ENCODE assay signal across 22 mouse cellular contexts in genomic region chr9:96159047-96159446, GRCm38 (mm10). TPM values are rescaled to one million over a fixed set of nuclear protein-coding genes. Genes with fewer than 3 reads are reported as not detected.
A peak's percentile ranks its signal among the peaks of the same experiment; 100 is the strongest.
DNase-seq lines count a peak whose midpoint lies in the region; ATAC-seq lines count a peak whose summit lies in the region.
"Had no signal": no experiment of that assay in that cellular context is flagged by ENCODE, and none has a peak within 500 bp of the region (broad histone marks: within the 10 kb centered on the region; RNA-seq: fewer than 3 reads in every experiment).

No protein-coding gene starts in this region.

- no peak for ATAC-seq in heart, embryonic 13.5 days (ENCODE audit: extremely low read depth, insufficient number of reproducible peaks, low FRiP score, low TSS enrichment)
- ATAC-seq in kidney, embryonic 15.5 days (replicated peaks; ENCODE audit: low FRiP score): no peak
- ATAC-seq in kidney, embryonic 16.5 days (ENCODE audit: low FRiP score, low TSS enrichment): no peak
- ATAC-seq: forebrain, embryonic 13.5 days; intestine, postnatal 0 days; Patski had no signal

- peak; percentile 34 for DNase-seq in adrenal gland, adult 2 months
- DNase-seq in adrenal gland, adult 8-10 months: no peak
- DNase-seq in heart, postnatal 10 days: no peak
- peak; percentile 26 for DNase-seq in 416B (ENCODE audit: low read depth)
- DNase-seq: cerebellum, adult 11 months; cerebellum, adult 9-10 months; cerebellum, postnatal 36 days; gastrocnemius, postnatal 14 days; lung, embryonic 14.5 days; lung, postnatal 14 days; midbrain, embryonic 14.5 days had no signal

- intact Hi-C loops in heart, postnatal 10 days (cut with DNase I): no loop called here

- peaks cover 30% of the 10 kb centered on the region for H3K36me3 ChIP-seq in heart, embryonic 13.5 days
- peaks cover 9% of the 10 kb centered on the region; the same call in 1 of the 2 replicates for H3K36me3 ChIP-seq in kidney, embryonic 15.5 days
- peaks cover 7% of the 10 kb centered on the region; the same call in 1 of the 2 replicates for H3K36me3 ChIP-seq in kidney, embryonic 16.5 days (ENCODE audit: insufficient read depth, low read length)
- H3K36me3 ChIP-seq: liver, embryonic 15.5 days had no signal

- H3K4me1 ChIP-seq in heart, embryonic 13.5 days: peaks cover 14% of the 10 kb centered on the region; the same call in 1 of the 2 replicates
- 0 out of 2 replicates have a peak, but pooled peaks cover 10% of the 10 kb centered on the region for H3K4me1 ChIP-seq in kidney, embryonic 15.5 days
- H3K4me1 ChIP-seq in kidney, embryonic 16.5 days (ENCODE audit: insufficient read depth, low read length): peaks cover 6% of the 10 kb centered on the region; the same call in 1 of the 2 replicates
- H3K4me1 ChIP-seq: forebrain, embryonic 13.5 days; limb, embryonic 12.5 days; liver, embryonic 15.5 days had no signal

- no peaks in the 10 kb centered on the region for H3K27me3 ChIP-seq in heart, embryonic 13.5 days (replicated peaks)
- H3K27me3 ChIP-seq in kidney, embryonic 15.5 days: no peaks in the 10 kb centered on the region
- H3K27me3 ChIP-seq in kidney, embryonic 16.5 days (ENCODE audit: insufficient read depth, low read length): no peaks in the 10 kb centered on the region
- H3K27me3 ChIP-seq: forebrain, embryonic 13.5 days; limb, embryonic 12.5 days; liver, embryonic 15.5 days; Patski had no signal

- H3K9ac ChIP-seq in heart, embryonic 13.5 days: no peak overlapping the region
- H3K9ac ChIP-seq in kidney, embryonic 15.5 days: no peak overlapping the region
- no peak overlapping the region for H3K9ac ChIP-seq in kidney, embryonic 16.5 days (replicated peaks; ENCODE audit: low read length)
- H3K9ac ChIP-seq: forebrain, embryonic 13.5 days; hindbrain, embryonic 14.5 days; limb, embryonic 12.5 days; liver, embryonic 15.5 days; lung, embryonic 14.5 days had no signal

- WGBS in heart, embryonic 13.5 days: 65% methylated on average over 3 of the region's 3 CpGs
- WGBS in kidney, embryonic 15.5 days: 47% methylated on average over 3 of the region's 3 CpGs
- WGBS in kidney, embryonic 16.5 days: 48% methylated on average over 3 of the region's 3 CpGs

- no peak overlapping the region for H3K4me2 ChIP-seq in heart, embryonic 13.5 days
- H3K4me2 ChIP-seq in kidney, embryonic 15.5 days: no peak overlapping the region
- H3K4me2 ChIP-seq in kidney, embryonic 16.5 days (replicated peaks; ENCODE audit: low read depth, low read length): no peak overlapping the region
- H3K4me2 ChIP-seq: forebrain, embryonic 13.5 days; hindbrain, embryonic 14.5 days; limb, embryonic 12.5 days; liver, embryonic 15.5 days; lung, embryonic 14.5 days had no signal

- H3K4me3 ChIP-seq in heart, embryonic 13.5 days: no peak overlapping the region
- H3K4me3 ChIP-seq in kidney, embryonic 15.5 days (replicated peaks): no peak overlapping the region
- H3K4me3 ChIP-seq in kidney, embryonic 16.5 days (ENCODE audit: low read length): no peak overlapping the region
- H3K4me3 ChIP-seq: forebrain, embryonic 13.5 days; layer of hippocampus, adult 2 months; left cerebral cortex, adult 2 months; limb, embryonic 12.5 days; liver, embryonic 15.5 days had no signal

- H3K9me3 ChIP-seq in heart, embryonic 13.5 days: no peaks in the 10 kb centered on the region
- no peaks in the 10 kb centered on the region for H3K9me3 ChIP-seq in kidney, embryonic 15.5 days (replicated peaks)
- no peaks in the 10 kb centered on the region for H3K9me3 ChIP-seq in kidney, embryonic 16.5 days (ENCODE audit: low read length)
- H3K9me3 ChIP-seq: forebrain, embryonic 13.5 days; limb, embryonic 12.5 days; liver, embryonic 15.5 days had no signal

- H3K27ac ChIP-seq in heart, embryonic 13.5 days (replicated peaks): peak overlapping the region; percentile 70
- H3K27ac ChIP-seq in kidney, embryonic 15.5 days: 0 out of 2 replicates have a peak overlapping the region, but pooled peaks have one; percentile 48
- no peak overlapping the region for H3K27ac ChIP-seq in kidney, embryonic 16.5 days (ENCODE audit: low read length)
- H3K27ac ChIP-seq: forebrain, embryonic 13.5 days; hindbrain, embryonic 14.5 days; layer of hippocampus, adult 2 months; left cerebral cortex, adult 2 months; limb, embryonic 12.5 days; liver, embryonic 15.5 days had no signal

RNA-seq across cellular contexts. Expression of gene Tfdp2, which starts 37.0 kb away (rescaled TPM):
- total RNA-seq in adrenal gland, adult 2 months (2021): 10 to 100 TPM; 59.4 to 76.1 TPM
- polyA plus RNA-seq in adrenal gland, adult 2 months (2012; rRNA removed): 58.1 and 65.7 TPM in 2 replicates
- total RNA-seq in adrenal gland, adult 8-10 months (2022): 100 to 1,000 TPM in 3 of 4 experiments, 10 to 100 TPM in 1; 86.3 to 118 (median 111) TPM
- polyA plus RNA-seq in heart, embryonic 13.5 days (2015; fragmentation: Nextera tagmentation; extraction: Ambion mirVana): 25.2 and 26.5 TPM in 2 replicates
- 10 to 100 TPM; 41.7 to 56.5 TPM for total RNA-seq in heart, postnatal 10 days (2021)
- polyA plus RNA-seq in kidney, embryonic 15.5 days (2015; fragmentation: Nextera tagmentation; extraction: Ambion mirVana): 45.4 and 48.9 TPM in 2 replicates
- polyA plus RNA-seq in kidney, embryonic 16.5 days (2015; fragmentation: Nextera tagmentation; extraction: Ambion mirVana): 44.8 and 45.9 TPM in 2 replicates

RNA-seq across cellular contexts. Expression of gene Gk5, which starts 39.9 kb away (rescaled TPM):
- 1 to 10 TPM; 4.3 to 8.8 TPM for total RNA-seq in adrenal gland, adult 2 months (2021)
- 1.5 and 1.7 TPM in 2 replicates for polyA plus RNA-seq in adrenal gland, adult 2 months (2012; rRNA removed)
- total RNA-seq in adrenal gland, adult 8-10 months (2022): 10 to 100 TPM in 2 of 4 experiments, 1 to 10 TPM in 2; 7.1 to 15.3 (median 10.7) TPM
- polyA plus RNA-seq in heart, embryonic 13.5 days (2015; fragmentation: Nextera tagmentation; extraction: Ambion mirVana): 2.8 and 3.8 TPM in 2 replicates
- 1 to 10 TPM; 5.8 to 6.3 TPM for total RNA-seq in heart, postnatal 10 days (2021)
- polyA plus RNA-seq in kidney, embryonic 15.5 days (2015; fragmentation: Nextera tagmentation; extraction: Ambion mirVana): 5.5 and 5.7 TPM in 2 replicates
- polyA plus RNA-seq in kidney, embryonic 16.5 days (2015; fragmentation: Nextera tagmentation; extraction: Ambion mirVana): 5.6 and 5.9 TPM in 2 replicates

Comparison
In these comparisons a context has a peak if more than half of its experiments do, and no peak if none do; other contexts are left out.
1. DNase-seq: peak in adrenal gland, adult 2 months (single experiment) and 416B (single experiment); none in adrenal gland, adult 8-10 months (single experiment) and heart, postnatal 10 days (0 of 2).